Mouse (Mus musculus) bone marrow macrophage, adult 2 months (primary cell): ENCODE data around the gene Tex48.

Source experiments
- CTCF ChIP-seq: IDR thresholded peaks from 2 replicates; pipeline ENCODE4 v1.5.1; 2012; ENCODE audit warnings: low read depth, mild to moderate bottlenecking, low read length, moderate library complexity
- POLR2A ChIP-seq: IDR thresholded peaks from 2 replicates; pipeline ENCODE4 v1.6.1; 2012; ENCODE audit warnings: mild to moderate bottlenecking, low read depth, low read length, borderline replicate concordance

DNA sequence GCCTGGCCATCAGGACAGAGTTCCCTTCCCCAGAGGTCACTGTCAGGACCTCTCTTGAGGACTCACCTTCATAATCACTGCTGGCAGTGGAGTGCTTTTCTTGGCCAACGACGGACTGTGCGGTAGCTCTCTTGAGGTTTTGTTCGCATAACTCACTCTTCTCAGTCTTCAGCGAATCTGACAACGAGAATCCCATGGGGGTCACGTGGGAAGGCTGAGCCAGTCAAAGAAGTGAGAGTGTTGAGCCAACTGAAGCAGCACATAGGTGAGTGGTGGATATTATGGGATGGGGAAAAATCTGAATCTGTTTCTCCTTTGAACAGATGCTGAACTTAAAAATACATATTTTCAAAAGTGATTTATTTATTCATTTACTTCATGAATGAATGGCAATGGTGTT, 13.8 kb downstream of the Tex48 start:
- TF ChIP-seq CTCF: no peak
- no peak for TF ChIP-seq POLR2A
